ENCODE assay signal across 9 mouse cellular contexts in genomic region chr6:127245814-127246440, GRCm38 (mm10).
A peak's percentile ranks its signal among the peaks of the same experiment; 100 is the strongest.
DNase-seq lines count a peak whose midpoint lies in the region; ATAC-seq lines count a peak whose summit lies in the region.
"Had no signal": no experiment of that assay in that cellular context is flagged by ENCODE, and none has a peak within 500 bp of the region (broad histone marks: within the 10 kb centered on the region; RNA-seq: fewer than 3 reads in every experiment).

No protein-coding gene starts in this region.

- H3K36me3 ChIP-seq in embryonic facial prominence, embryonic 10.5 days (replicated peaks) = no peaks in the 10 kb centered on the region
- no peaks in the 10 kb centered on the region for H3K36me3 ChIP-seq in lung, embryonic 16.5 days (ENCODE audit: control insufficient read depth, insufficient read depth, low read length)
- no peaks in the 10 kb centered on the region for H3K36me3 ChIP-seq in stomach, embryonic 16.5 days (ENCODE audit: control insufficient read depth, insufficient read depth, low read length)
- H3K36me3 ChIP-seq in midbrain, embryonic 15.5 days (replicated peaks) = no peaks in the 10 kb centered on the region
- no peaks in the 10 kb centered on the region for H3K36me3 ChIP-seq in hindbrain, embryonic 16.5 days (ENCODE audit: control insufficient read depth, insufficient read depth, low read length)
- H3K36me3 ChIP-seq: midbrain, embryonic 12.5 days had no signal

- 0 out of 2 replicates have a peak, but pooled peaks have one; percentile 36 for ATAC-seq in lung, embryonic 16.5 days (ENCODE audit: low read depth)
- peak; percentile 76 for ATAC-seq in stomach, embryonic 16.5 days (ENCODE audit: insufficient read depth, low FRiP score)
- no peak for ATAC-seq in midbrain, embryonic 15.5 days (replicated peaks)
- ATAC-seq in hindbrain, embryonic 16.5 days = no peak

- H3K27ac ChIP-seq in embryonic facial prominence, embryonic 10.5 days (replicated peaks) = 0 out of 2 replicates have a peak overlapping the region, but pooled peaks have one; percentile 7
- H3K27ac ChIP-seq in lung, embryonic 16.5 days (ENCODE audit: low read length) = no peak overlapping the region
- H3K27ac ChIP-seq in stomach, embryonic 16.5 days (ENCODE audit: low read length) = no peak overlapping the region
- no peak overlapping the region for H3K27ac ChIP-seq in midbrain, embryonic 15.5 days
- H3K27ac ChIP-seq in hindbrain, embryonic 16.5 days (ENCODE audit: low read depth, low read length) = no peak overlapping the region
- H3K27ac ChIP-seq: midbrain, embryonic 12.5 days had no signal

- DNase-seq in heart, adult 9 months (ENCODE audit: low spot score in 2 of 2) = peak; percentile 5 to 53
- no peak for DNase-seq in heart, postnatal 14 days
- DNase-seq in embryonic facial prominence, embryonic 10.5 days (ENCODE audit: low spot score) = no peak
- no peak for DNase-seq in cerebellum, postnatal 36 days

- intact Hi-C loops in heart, postnatal 14 days (cut with DNase I) = no loop called here

- H3K4me3 ChIP-seq in embryonic facial prominence, embryonic 10.5 days = no peak overlapping the region
- no peak overlapping the region for H3K4me3 ChIP-seq in lung, embryonic 16.5 days (ENCODE audit: low read length)
- no peak overlapping the region for H3K4me3 ChIP-seq in stomach, embryonic 16.5 days (replicated peaks; ENCODE audit: low read length)
- no peak overlapping the region for H3K4me3 ChIP-seq in midbrain, embryonic 15.5 days
- no peak overlapping the region for H3K4me3 ChIP-seq in hindbrain, embryonic 16.5 days (ENCODE audit: low read length)
- H3K4me3 ChIP-seq: midbrain, embryonic 12.5 days had no signal

- no peak overlapping the region for H3K4me2 ChIP-seq in lung, embryonic 16.5 days (ENCODE audit: low read depth, low read length)
- H3K4me2 ChIP-seq in stomach, embryonic 16.5 days (ENCODE audit: low read depth, low read length) = no peak overlapping the region
- H3K4me2 ChIP-seq in midbrain, embryonic 15.5 days = no peak overlapping the region
- no peak overlapping the region for H3K4me2 ChIP-seq in hindbrain, embryonic 16.5 days (ENCODE audit: low read length)
- H3K4me2 ChIP-seq: midbrain, embryonic 12.5 days had no signal

- no peaks in the 10 kb centered on the region for H3K9me3 ChIP-seq in embryonic facial prominence, embryonic 10.5 days
- no peaks in the 10 kb centered on the region for H3K9me3 ChIP-seq in lung, embryonic 16.5 days (ENCODE audit: control insufficient read depth, low read length)
- H3K9me3 ChIP-seq in stomach, embryonic 16.5 days (replicated peaks; ENCODE audit: control insufficient read depth, low read length) = no peaks in the 10 kb centered on the region
- no peaks in the 10 kb centered on the region for H3K9me3 ChIP-seq in midbrain, embryonic 15.5 days
- no peaks in the 10 kb centered on the region for H3K9me3 ChIP-seq in hindbrain, embryonic 16.5 days (ENCODE audit: control insufficient read depth, low read length)
- H3K9me3 ChIP-seq: midbrain, embryonic 12.5 days had no signal

- H3K9ac ChIP-seq in lung, embryonic 16.5 days (ENCODE audit: low read length) = no peak overlapping the region
- no peak overlapping the region for H3K9ac ChIP-seq in stomach, embryonic 16.5 days (ENCODE audit: low read length)
- no peak overlapping the region for H3K9ac ChIP-seq in midbrain, embryonic 15.5 days
- H3K9ac ChIP-seq in hindbrain, embryonic 16.5 days (ENCODE audit: low read depth, low read length) = no peak overlapping the region
- H3K9ac ChIP-seq: midbrain, embryonic 12.5 days had no signal

- H3K27me3 ChIP-seq in embryonic facial prominence, embryonic 10.5 days (replicated peaks; ENCODE audit: low read depth, poor library complexity, severe bottlenecking) = peaks cover 4% of the 10 kb centered on the region; the same call in 1 of the 2 replicates
- H3K27me3 ChIP-seq in lung, embryonic 16.5 days (ENCODE audit: control insufficient read depth, insufficient read depth, low read depth, low read length) = no peaks in the 10 kb centered on the region
- no peaks in the 10 kb centered on the region for H3K27me3 ChIP-seq in stomach, embryonic 16.5 days (ENCODE audit: control insufficient read depth, insufficient read depth, low read length)
- no peaks in the 10 kb centered on the region for H3K27me3 ChIP-seq in midbrain, embryonic 15.5 days (replicated peaks)
- no peaks in the 10 kb centered on the region for H3K27me3 ChIP-seq in hindbrain, embryonic 16.5 days (replicated peaks; ENCODE audit: control insufficient read depth, insufficient read depth, low read length)

- H3K4me1 ChIP-seq in embryonic facial prominence, embryonic 10.5 days = peaks cover 55% of the 10 kb centered on the region
- H3K4me1 ChIP-seq in lung, embryonic 16.5 days (replicated peaks; ENCODE audit: control insufficient read depth, insufficient read depth, low read length) = no peaks in the 10 kb centered on the region
- peaks cover 3% of the 10 kb centered on the region; the same call in 1 of the 2 replicates for H3K4me1 ChIP-seq in stomach, embryonic 16.5 days (ENCODE audit: control insufficient read depth, insufficient read depth, low read length)
- H3K4me1 ChIP-seq in midbrain, embryonic 15.5 days = no peaks in the 10 kb centered on the region
- H3K4me1 ChIP-seq in hindbrain, embryonic 16.5 days (ENCODE audit: control insufficient read depth, insufficient read depth, low read depth, low read length) = no peaks in the 10 kb centered on the region

- 88% methylated on average over 4 of the region's 4 CpGs for WGBS in embryonic facial prominence, embryonic 10.5 days
- WGBS in lung, embryonic 16.5 days = 75% methylated on average over 4 of the region's 4 CpGs
- WGBS in stomach, embryonic 16.5 days = 58% methylated on average over 4 of the region's 4 CpGs
- 86% methylated on average over 4 of the region's 4 CpGs for WGBS in midbrain, embryonic 15.5 days
- WGBS in hindbrain, embryonic 16.5 days = 81% methylated on average over 4 of the region's 4 CpGs

Comparison
In these comparisons a context has a peak if more than half of its experiments do, and no peak if none do; other contexts are left out.
1. DNase-seq: peak in heart, adult 9 months (2 of 2); none in heart, postnatal 14 days (0 of 2), embryonic facial prominence, embryonic 10.5 days (single experiment) and cerebellum, postnatal 36 days (0 of 2).
2. ATAC-seq: peak in lung, embryonic 16.5 days (single experiment) and stomach, embryonic 16.5 days (single experiment); none in midbrain, embryonic 15.5 days (single experiment) and hindbrain, embryonic 16.5 days (single experiment).